In the genomic region with DNA sequence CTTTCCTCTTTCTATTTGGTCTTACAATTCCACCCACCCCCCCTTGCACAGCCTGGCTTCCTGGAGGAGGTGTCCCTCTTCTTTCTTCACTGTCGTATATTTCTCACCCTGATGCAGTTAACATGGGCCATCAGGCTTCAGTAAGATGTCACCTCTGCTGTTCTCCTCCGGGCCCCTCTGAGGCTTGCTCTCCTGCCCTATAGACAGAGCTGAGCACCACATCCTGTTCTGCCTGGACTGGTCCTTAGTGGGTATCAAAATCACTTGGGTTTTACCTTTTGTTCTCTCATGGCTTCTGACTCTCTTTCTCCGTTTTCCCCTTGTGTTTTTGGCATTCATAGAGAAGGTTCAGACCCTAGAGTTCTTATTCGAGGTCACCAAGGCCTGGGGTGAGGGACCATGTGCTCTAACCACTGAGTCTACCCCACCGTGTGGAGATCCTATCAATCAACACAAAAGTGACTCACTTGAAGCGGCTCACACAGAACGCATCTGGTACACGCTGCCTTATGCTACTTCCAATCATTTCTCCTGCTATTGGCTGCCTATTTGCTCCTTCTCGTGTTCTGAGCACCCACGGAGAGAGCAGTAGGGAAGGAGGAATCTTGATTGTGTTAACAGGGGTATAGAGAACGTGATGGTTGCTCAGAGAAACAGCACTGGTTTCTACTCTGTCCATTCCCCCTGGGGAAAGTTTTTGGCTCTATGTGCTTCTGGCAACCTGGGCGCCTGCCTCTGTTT, we compare ENCODE assay signal across 9 mouse cellular contexts.
DNase-seq lines count a peak whose midpoint lies in the region; ATAC-seq lines count a peak whose summit lies in the region.
"Had no signal": no experiment of that assay in that cellular context is flagged by ENCODE, and none has a peak within 500 bp of the region (broad histone marks: within the 10 kb centered on the region; RNA-seq: fewer than 3 reads in every experiment).

No protein-coding gene starts in this region.

- no peak overlapping the region; the same call in 1 of the 2 replicates for H3K9ac ChIP-seq in forebrain, embryonic 14.5 days (ENCODE audit: low read length)
- 0 out of 2 replicates have a peak overlapping the region, but pooled peaks have one; percentile 2 for H3K9ac ChIP-seq in limb, embryonic 15.5 days

- ATAC-seq in forebrain, embryonic 14.5 days = no peak
- ATAC-seq in limb, embryonic 15.5 days (ENCODE audit: insufficient number of reproducible peaks, low FRiP score, low TSS enrichment, low read depth) = no peak

- WGBS in heart, embryonic 10.5 days = 48% methylated on average over 12 of the region's 12 CpGs
- WGBS in forebrain, embryonic 14.5 days = 48% methylated on average over 12 of the region's 12 CpGs
- WGBS in limb, embryonic 15.5 days = 64% methylated on average over 12 of the region's 12 CpGs

- peak overlapping the region; percentile 52 for H3K4me3 ChIP-seq in heart, embryonic 10.5 days
- H3K4me3 ChIP-seq in forebrain, embryonic 14.5 days (ENCODE audit: low read depth, low read length) = no peak overlapping the region
- 0 out of 2 replicates have a peak overlapping the region, but pooled peaks have one; percentile 18 for H3K4me3 ChIP-seq in limb, embryonic 15.5 days
- H3K4me3 ChIP-seq: myocyte had no signal

- no peaks in the 10 kb centered on the region for H3K9me3 ChIP-seq in heart, embryonic 10.5 days
- H3K9me3 ChIP-seq in forebrain, embryonic 14.5 days (replicated peaks; ENCODE audit: control insufficient read depth, low read length) = no peaks in the 10 kb centered on the region
- no peaks in the 10 kb centered on the region for H3K9me3 ChIP-seq in limb, embryonic 15.5 days

- H3K27ac ChIP-seq in heart, embryonic 10.5 days = peak overlapping the region; percentile 76
- peak overlapping the region; percentile 89; the same call in 1 of the 2 replicates for H3K27ac ChIP-seq in forebrain, embryonic 14.5 days (ENCODE audit: low read depth, low read length)
- no peak overlapping the region for H3K27ac ChIP-seq in limb, embryonic 15.5 days

- H3K36me3 ChIP-seq in heart, embryonic 10.5 days = no peaks in the 10 kb centered on the region
- H3K36me3 ChIP-seq in forebrain, embryonic 14.5 days (ENCODE audit: control insufficient read depth, insufficient read depth, low read length) = no peaks in the 10 kb centered on the region
- no peaks in the 10 kb centered on the region for H3K36me3 ChIP-seq in limb, embryonic 15.5 days

- H3K4me1 ChIP-seq in heart, embryonic 10.5 days = peaks cover 21% of the 10 kb centered on the region
- peaks cover 14% of the 10 kb centered on the region; the same call in 1 of the 2 replicates for H3K4me1 ChIP-seq in forebrain, embryonic 14.5 days (ENCODE audit: control insufficient read depth, insufficient read depth, low read length)
- H3K4me1 ChIP-seq in limb, embryonic 15.5 days = peaks cover 52% of the 10 kb centered on the region

- intact Hi-C loops in heart, postnatal 14 days (cut with DNase I) = no loop called here
- intact Hi-C loops in left cerebral cortex, postnatal 4 days (cut with DNase I) = no loop called here

- DNase-seq in heart, embryonic 10.5 days (ENCODE audit: low spot score) = no peak
- DNase-seq in heart, postnatal 14 days = no peak
- peak; percentile 26 for DNase-seq in CD4-positive helper T cell, adult 2 months (ENCODE audit: low read depth, low spot score)
- peak; percentile 27 for DNase-seq in forebrain, embryonic 14.5 days (ENCODE audit: low spot score)
- DNase-seq in ovary, postnatal 10 days (ENCODE audit: low spot score) = no peak
- DNase-seq in spleen, adult 18-20 months = no peak
- DNase-seq in left cerebral cortex, postnatal 4 days = no peak

- peak overlapping the region; percentile 44 for H3K4me2 ChIP-seq in forebrain, embryonic 14.5 days (ENCODE audit: low read length)
- peak overlapping the region; percentile 45 for H3K4me2 ChIP-seq in limb, embryonic 15.5 days

- H3K27me3 ChIP-seq in heart, embryonic 10.5 days (ENCODE audit: insufficient read depth, poor library complexity, severe bottlenecking) = peaks cover 60% of the 10 kb centered on the region
- no peaks in the 10 kb centered on the region for H3K27me3 ChIP-seq in forebrain, embryonic 14.5 days (replicated peaks; ENCODE audit: control insufficient read depth, insufficient read depth, low read length)
- no peaks in the 10 kb centered on the region for H3K27me3 ChIP-seq in limb, embryonic 15.5 days

Comparison
In these comparisons a context has a peak if more than half of its experiments do, and no peak if none do; other contexts are left out.
1. DNase-seq: peak in CD4-positive helper T cell, adult 2 months (single experiment) and forebrain, embryonic 14.5 days (single experiment); none in heart, embryonic 10.5 days (single experiment), heart, postnatal 14 days (0 of 2), ovary, postnatal 10 days (single experiment), spleen, adult 18-20 months (0 of 2) and left cerebral cortex, postnatal 4 days (single experiment).